Mouse (Mus musculus) neural tube, embryonic 12.5 days (tissue): ENCODE results near the gene Cdc25b. TPM values are rescaled to one million over a fixed set of nuclear protein-coding genes. Genes with fewer than 3 reads are reported as not detected.

Experiments
- ATAC-seq: fragments of 200-750 bp; cut with Nextera tagmentation; 2 replicates; pipeline ENCODE4 v1.8.0; 2017; ENCODE audit warnings: low read depth, mild to moderate bottlenecking, moderate TSS enrichment, moderate library complexity; ENCODE audit not compliant: low FRiP score
- H3K27ac ChIP-seq: fragments of 300-500 bp; sonication (generic); 2 replicates; pipeline ENCODE4 v1.5.1; 2016
- H3K27me3 ChIP-seq: fragments of 300-500 bp; sonication (generic); replicated peaks from 2 replicates; pipeline ENCODE4 v1.6.1; 2016; ENCODE audit warnings: mild to moderate bottlenecking
- H3K36me3 ChIP-seq: fragments of 300-500 bp; sonication (generic); 2 replicates; pipeline ENCODE4 v1.6.1; 2016; ENCODE audit warnings: mild to moderate bottlenecking
- H3K4me1 ChIP-seq: fragments of 300-500 bp; sonication (generic); 2 replicates; pipeline ENCODE4 v1.6.1; 2016
- H3K4me2 ChIP-seq: fragments of 300-500 bp; sonication (generic); replicated peaks from 2 replicates; pipeline ENCODE4 v1.6.1; 2016; ENCODE audit warnings: mild to moderate bottlenecking
- H3K4me3 ChIP-seq: fragments of 300-500 bp; sonication (generic); 2 replicates; pipeline ENCODE4 v1.5.1; 2016
- H3K9ac ChIP-seq: fragments of 300-500 bp; sonication (generic); 2 replicates; pipeline ENCODE4 v1.6.1; 2016; ENCODE audit warnings: mild to moderate bottlenecking
- H3K9me3 ChIP-seq: fragments of 300-500 bp; sonication (generic); 2 replicates; pipeline ENCODE4 v1.6.1; 2016; ENCODE audit warnings: mild to moderate bottlenecking
- WGBS: fragments of 180-500 bp; shearing (Covaris S2); methylation state at CpG from one replicate; pipeline ENCODE4 v1.1.7; 2016; 5-methylcytosine and 5-hydroxymethylcytosine counted together
- polyA plus RNA-seq: library from polyadenylated mRNA; unstranded; fragments of >200 nt; fragmentation: Nextera tagmentation; extraction: Ambion mirVana; gene quantifications from 2 replicates; pipeline ENCODE4 v1.2.1, GENCODE M21; 2016

The Cdc25b gene
- 97.0 and 99.5 TPM in 2 replicates for polyA plus RNA-seq

DNA sequence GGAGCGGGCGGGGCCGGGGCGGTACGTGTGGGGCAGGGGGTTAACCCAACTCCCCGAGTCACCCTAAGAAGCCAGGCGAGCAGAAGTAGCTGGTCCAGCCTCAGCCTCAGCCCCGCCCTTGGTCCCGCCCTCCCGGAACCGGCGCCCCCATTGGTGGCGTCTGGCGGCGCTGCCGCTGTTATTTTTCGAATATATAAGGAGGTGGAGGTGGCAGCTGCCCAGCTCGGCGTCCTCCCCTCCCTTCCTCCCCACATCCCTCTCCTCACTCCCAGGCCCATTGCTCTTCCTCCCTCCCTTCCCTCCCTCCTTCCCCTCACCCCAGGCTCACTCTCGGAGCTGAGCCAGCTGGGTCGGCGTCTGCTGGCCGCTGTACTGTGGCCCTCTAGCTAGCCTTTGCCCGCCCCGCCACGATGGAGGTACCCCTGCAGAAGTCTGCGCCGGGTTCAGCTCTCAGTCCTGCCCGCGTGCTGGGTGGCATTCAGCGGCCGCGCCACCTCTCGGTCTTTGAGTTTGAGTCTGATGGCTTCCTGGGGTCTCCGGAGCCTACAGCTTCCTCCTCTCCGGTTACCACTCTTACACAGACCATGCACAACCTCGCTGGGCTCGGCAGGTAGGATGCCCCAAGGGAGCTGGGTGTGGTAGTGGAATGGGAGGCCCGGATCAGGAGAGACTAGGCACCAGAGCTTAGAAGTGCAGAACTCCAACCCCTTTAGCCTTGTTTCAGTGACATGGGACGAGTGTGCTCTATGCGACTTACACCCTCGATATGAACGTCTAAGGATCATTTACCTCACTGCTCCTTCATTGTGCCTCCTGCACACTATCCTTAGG, at the start of gene Cdc25b, which contains the start of gene Spef1:
Gene Cdc25b (plus strand): TSS at position 179 of the 831 bp plus-strand sequence.
Gene Spef1 (minus strand): TSS at position 512 of the 831 bp plus-strand sequence.
- WGBS = 2% methylated on average over 43 of the region's 43 CpGs
- H3K4me1 ChIP-seq = peaks cover 50% of the 10 kb centered on the region
- ATAC-seq = peak; percentile 72

DNA sequence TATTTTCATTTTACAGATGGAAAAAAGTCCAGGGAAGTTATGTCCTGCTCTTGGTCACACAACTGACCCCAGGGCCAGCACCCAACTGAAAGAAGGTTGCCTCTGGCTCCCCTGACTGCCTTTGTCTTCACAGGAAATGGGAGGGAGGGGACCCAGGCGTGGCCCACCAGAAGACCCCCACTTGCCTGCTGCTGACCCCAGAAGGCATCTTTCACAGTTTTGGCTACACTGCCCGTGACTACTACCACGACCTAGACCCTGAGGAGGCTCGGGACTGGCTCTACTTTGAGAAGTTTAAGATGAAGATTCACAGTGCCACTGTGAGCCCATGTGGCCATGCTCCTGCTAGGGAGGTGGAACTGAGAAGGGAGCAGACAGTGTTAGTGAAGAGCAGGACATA, 48.5 kb upstream of the Cdc25b start:
- Histone ChIP-seq H3K4me3 (no peak overlapping the region), H3K4me1 (peaks cover 4% of the 10 kb centered on the region; the same call in 1 of the 2 replicates), H3K4me2 (no peak overlapping the region), H3K36me3 (peaks cover under 1% of the 10 kb centered on the region; the same call in 1 of the 2 replicates), H3K27ac (no peak overlapping the region), H3K9me3 (no peaks in the 10 kb centered on the region), H3K9ac (no peak overlapping the region), H3K27me3 (no peaks in the 10 kb centered on the region)
- no peak for ATAC-seq
- 85% methylated on average over 4 of the region's 4 CpGs for WGBS

More for the DNA sequence above, at the start of gene Cdc25b, which contains the start of gene Spef1:
- peak within 1 kb of the TSS; percentile 71 for H3K4me3 ChIP-seq
- H3K27me3 ChIP-seq = no peaks in the 10 kb centered on the region
- peak within 1 kb of the TSS; percentile 80 for H3K4me2 ChIP-seq
- H3K36me3 ChIP-seq = no peaks in the 10 kb centered on the region
- H3K27ac ChIP-seq = peak within 1 kb of the TSS; percentile 64
- peak within 1 kb of the TSS; percentile 75 for H3K9ac ChIP-seq
- H3K9me3 ChIP-seq = no peaks in the 10 kb centered on the region

DNA sequence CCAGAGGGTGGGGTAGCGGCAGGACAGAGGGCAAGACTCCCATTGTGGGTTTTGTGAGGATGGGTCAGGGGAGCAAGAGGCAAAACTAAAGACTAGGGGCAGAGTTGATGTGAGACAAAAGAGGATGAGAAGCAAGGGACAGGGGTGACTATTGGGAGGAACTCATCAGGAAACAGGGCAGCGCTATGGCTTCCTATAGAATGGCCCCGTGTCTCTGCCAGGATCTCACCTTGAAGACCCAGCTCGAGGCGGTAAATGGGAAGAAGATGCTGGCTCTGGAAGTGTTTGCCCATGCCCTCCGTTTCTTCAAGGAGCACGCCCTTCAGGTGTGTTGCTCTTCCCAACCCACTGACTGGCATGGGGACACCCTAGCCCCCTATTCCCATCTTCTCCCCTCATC, 48.0 kb upstream of the Cdc25b start:
- no peak for ATAC-seq
- Histone ChIP-seq H3K9ac (no peak overlapping the region), H3K4me3 (no peak overlapping the region), H3K27ac (no peak overlapping the region), H3K9me3 (no peaks in the 10 kb centered on the region), H3K4me2 (no peak overlapping the region), H3K36me3 (peaks cover 5% of the 10 kb centered on the region), H3K27me3 (no peaks in the 10 kb centered on the region), H3K4me1 (peaks cover 4% of the 10 kb centered on the region; the same call in 1 of the 2 replicates)
- 87% methylated on average over 7 of the region's 7 CpGs for WGBS

DNA sequence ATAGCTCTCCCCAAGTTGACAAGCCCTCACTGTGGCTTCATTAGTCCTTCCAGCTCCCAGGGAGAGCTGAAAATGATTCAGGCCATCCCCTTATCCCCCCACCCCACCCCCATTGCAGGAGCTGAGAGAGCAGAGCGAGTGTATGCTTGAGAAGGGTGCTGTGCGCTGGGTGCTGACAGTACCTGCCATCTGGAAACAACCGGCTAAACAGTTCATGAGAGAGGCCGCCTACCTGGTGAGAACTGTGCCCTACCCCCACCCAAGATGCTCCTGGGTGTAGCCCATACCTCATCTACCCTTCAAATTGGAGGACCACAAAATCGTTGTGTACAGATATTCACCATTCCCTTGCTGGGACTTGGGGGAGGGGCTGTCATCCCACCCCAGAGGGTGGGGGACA, 47.5 kb upstream of the Cdc25b start:
- Histone ChIP-seq H3K27ac (no peak overlapping the region), H3K4me1 (peaks cover 4% of the 10 kb centered on the region; the same call in 1 of the 2 replicates), H3K27me3 (no peaks in the 10 kb centered on the region), H3K4me3 (no peak overlapping the region), H3K9ac (no peak overlapping the region), H3K9me3 (no peaks in the 10 kb centered on the region), H3K36me3 (peaks cover 8% of the 10 kb centered on the region), H3K4me2 (no peak overlapping the region)
- ATAC-seq = no peak
- WGBS = 94% methylated on average over 5 of the region's 5 CpGs

DNA sequence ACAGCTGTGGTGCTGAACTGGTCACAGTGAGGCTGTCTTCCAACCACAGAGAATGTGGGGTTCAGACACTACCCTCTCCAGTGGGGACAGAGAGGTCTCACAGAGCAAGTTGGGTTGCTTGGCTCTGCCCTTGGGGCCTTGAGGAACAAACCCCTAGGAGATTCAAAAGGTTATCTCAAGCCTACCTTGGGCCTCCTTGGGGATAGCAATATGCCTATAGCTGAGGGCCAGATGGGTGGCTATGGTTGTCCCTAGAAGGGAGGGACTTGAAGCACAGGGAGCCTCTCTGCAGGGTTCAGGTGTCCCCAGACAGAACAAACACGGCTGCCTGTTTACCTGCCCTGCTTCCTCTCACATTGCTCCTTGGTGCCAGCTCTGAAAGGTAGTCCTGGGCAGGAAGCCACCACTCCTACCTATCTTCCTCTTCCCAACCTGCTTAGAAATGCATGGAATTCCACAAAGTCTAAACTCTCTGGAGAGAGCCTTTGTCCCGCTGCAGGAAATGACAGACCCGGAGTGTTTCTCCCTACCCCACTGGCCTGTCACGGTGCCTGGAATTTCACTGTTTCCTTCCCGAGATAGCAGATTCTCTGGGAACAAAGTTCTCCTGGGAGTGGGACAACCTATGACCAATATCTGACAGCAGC, 46.7 kb upstream of the Cdc25b start:
- no peak overlapping the region for H3K4me3 ChIP-seq
- H3K4me2 ChIP-seq = no peak overlapping the region
- no peak overlapping the region for H3K9ac ChIP-seq
- no peaks in the 10 kb centered on the region for H3K9me3 ChIP-seq
- H3K4me1 ChIP-seq = peaks cover 4% of the 10 kb centered on the region; the same call in 1 of the 2 replicates
- WGBS = 74% methylated on average over 5 of the region's 5 CpGs
- ATAC-seq = no peak
- peaks cover 15% of the 10 kb centered on the region for H3K36me3 ChIP-seq
- no peaks in the 10 kb centered on the region for H3K27me3 ChIP-seq
- H3K27ac ChIP-seq = no peak overlapping the region

DNA sequence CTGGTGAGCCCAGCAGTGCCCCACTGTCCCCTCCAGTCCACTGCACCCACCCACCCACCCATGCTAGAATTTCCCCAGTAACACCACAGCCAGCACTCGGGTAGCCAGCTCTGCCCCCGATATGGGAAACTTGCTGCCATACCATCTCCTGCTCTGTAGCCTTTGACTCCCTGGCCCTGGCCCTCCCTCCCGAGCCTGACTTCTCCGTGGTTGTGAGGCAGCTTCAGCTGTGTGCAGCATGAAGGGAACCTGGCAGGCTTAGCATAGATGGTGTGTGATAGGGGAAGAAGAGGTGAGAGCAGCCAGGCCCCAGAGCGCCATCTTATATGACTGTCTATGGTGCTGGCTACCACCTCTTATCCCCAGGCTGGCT, 46.2 kb upstream of the Cdc25b start:
- WGBS = 82% methylated on average over 5 of the region's 5 CpGs
- H3K9ac ChIP-seq = no peak overlapping the region
- H3K27ac ChIP-seq = no peak overlapping the region
- no peaks in the 10 kb centered on the region for H3K9me3 ChIP-seq
- peaks cover 21% of the 10 kb centered on the region for H3K36me3 ChIP-seq
- H3K4me1 ChIP-seq = peaks cover 4% of the 10 kb centered on the region; the same call in 1 of the 2 replicates
- no peak overlapping the region for H3K4me2 ChIP-seq
- ATAC-seq = no peak
- no peak overlapping the region for H3K4me3 ChIP-seq
- H3K27me3 ChIP-seq = no peaks in the 10 kb centered on the region

DNA sequence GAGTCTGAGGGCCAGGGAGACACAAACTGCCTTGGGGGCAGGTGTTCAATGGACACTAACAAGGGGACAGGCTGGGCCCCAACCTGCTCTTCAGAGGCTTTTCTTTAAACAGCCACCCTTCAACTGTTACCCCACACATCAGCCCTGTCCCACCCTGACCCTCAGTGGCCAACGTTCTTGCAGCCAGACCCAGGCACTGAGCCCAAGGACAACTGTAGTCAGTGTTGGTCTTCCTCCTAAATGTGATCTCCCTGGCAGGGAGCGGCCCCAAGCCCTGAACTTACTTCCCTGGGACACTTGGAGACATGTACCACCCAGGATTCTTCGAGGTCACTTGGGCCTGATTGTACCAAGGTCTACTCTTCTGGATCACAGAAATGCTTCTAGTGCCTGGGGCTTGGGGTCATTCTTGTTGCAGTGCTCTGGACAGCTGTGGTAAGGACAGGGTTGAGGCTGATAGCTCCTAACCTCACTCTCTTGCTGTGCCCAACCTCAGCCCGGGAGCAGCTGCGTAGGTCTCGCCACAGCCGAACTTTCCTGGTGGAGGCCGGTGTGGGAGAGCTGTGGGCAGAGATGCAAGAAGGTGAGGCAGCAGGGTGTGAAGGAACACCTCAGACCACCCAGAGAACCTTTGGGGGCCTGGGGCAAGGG, 45.3 kb upstream of the Cdc25b start:
- no peak for ATAC-seq

DNA sequence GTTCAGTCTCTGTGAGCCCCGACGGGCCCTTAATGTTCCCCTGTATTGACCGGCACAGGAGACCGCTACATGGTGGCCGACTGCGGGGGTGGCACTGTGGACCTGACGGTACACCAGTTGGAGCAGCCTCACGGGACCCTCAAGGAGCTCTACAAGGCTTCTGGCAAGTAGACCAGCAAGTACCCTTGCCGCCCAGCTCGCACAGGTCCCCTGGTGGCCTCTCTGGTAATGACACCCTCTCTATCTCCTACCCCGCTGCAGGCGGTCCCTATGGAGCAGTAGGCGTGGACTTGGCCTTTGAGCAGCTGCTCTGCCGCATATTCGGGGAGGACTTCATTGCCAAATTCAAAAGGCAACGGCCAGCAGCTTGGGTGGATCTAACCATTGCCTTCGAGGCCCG, 44.2 kb upstream of the Cdc25b start:
- 26% methylated on average over 18 of the region's 18 CpGs for WGBS
- Histone ChIP-seq H3K9ac (no peak overlapping the region), H3K9me3 (no peaks in the 10 kb centered on the region), H3K27ac (no peak overlapping the region), H3K36me3 (peaks cover 41% of the 10 kb centered on the region), H3K4me3 (no peak overlapping the region), H3K27me3 (no peaks in the 10 kb centered on the region), H3K4me2 (peak overlapping the region; percentile 23), H3K4me1 (peaks cover 4% of the 10 kb centered on the region; the same call in 1 of the 2 replicates)
- peak; percentile 46; the same call in 1 of the 2 replicates for ATAC-seq

More for the DNA sequence above, 45.3 kb upstream of the Cdc25b start:
- no peaks in the 10 kb centered on the region for H3K27me3 ChIP-seq
- H3K9me3 ChIP-seq = no peaks in the 10 kb centered on the region
- no peak overlapping the region for H3K27ac ChIP-seq
- 92% methylated on average over 8 of the region's 8 CpGs for WGBS
- H3K4me3 ChIP-seq = no peak overlapping the region
- H3K9ac ChIP-seq = no peak overlapping the region
- no peak overlapping the region for H3K4me2 ChIP-seq
- peaks cover 4% of the 10 kb centered on the region; the same call in 1 of the 2 replicates for H3K4me1 ChIP-seq
- H3K36me3 ChIP-seq = peaks cover 30% of the 10 kb centered on the region

DNA sequence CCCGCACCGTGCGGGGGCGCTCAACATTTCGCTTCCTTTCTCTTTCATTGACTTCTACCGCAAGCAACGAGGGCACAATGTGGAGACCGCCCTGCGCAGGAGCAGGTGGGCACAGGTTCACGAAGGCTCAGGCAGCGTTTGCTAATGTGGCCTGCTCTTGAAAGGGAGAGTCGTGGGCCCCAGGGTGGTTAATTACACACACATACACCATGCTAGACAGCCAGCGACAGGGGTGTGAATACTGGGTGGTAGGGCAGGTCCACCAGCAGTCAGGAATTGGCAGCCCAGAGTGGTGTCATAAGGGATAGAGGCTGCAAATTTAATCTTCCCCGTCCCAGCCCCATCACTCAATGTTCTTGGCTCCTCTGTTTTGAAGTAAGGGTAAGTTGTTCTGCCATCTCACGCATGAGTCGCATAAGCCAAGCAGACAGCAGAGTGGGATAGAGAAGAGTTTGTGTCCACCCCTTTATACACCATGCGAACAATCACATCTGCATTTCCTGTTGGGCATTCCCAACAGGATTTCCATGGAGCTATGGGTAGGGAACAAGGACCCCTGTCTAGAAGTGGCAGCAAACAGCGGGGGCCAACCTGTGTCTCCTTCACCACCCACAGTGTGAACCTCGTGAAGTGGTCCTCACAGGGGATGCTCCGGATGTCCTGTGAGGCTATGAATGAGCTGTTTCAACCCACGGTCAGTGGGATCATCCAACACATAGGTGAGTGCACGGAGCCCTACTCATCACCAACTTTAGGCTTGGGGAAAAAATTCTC, 43.6 kb upstream of the Cdc25b start:
- WGBS = 73% methylated on average over 22 of the region's 22 CpGs
- no peak overlapping the region for H3K9ac ChIP-seq
- no peak for ATAC-seq
- H3K4me2 ChIP-seq = peak overlapping the region; percentile 23
- no peak overlapping the region for H3K27ac ChIP-seq
- no peaks in the 10 kb centered on the region for H3K9me3 ChIP-seq
- no peaks in the 10 kb centered on the region for H3K27me3 ChIP-seq
- peaks cover 4% of the 10 kb centered on the region; the same call in 1 of the 2 replicates for H3K4me1 ChIP-seq
- H3K4me3 ChIP-seq = no peak overlapping the region
- H3K36me3 ChIP-seq = peaks cover 47% of the 10 kb centered on the region

DNA sequence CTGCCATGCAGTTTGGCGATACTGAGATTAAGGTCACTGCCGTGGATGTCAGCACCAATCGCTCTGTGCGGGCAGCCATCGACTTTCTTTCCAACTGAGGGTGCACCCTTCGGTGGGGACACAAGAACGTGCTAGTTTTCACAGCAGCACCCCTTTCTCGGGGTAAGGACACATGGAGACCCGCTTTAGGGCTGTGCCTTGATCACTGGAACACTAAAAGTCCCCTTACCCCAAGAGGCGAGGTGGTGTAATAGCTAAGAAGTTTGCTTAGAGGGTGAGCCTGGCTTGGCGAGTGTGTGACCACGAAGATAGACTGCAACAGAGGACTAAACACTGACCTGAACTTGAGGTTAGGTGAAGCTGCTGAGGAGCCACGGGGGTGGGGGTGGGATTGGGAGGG, 41.6 kb upstream of the Cdc25b start:
- no peak overlapping the region for H3K9ac ChIP-seq
- no peak overlapping the region for H3K4me2 ChIP-seq
- peaks cover 4% of the 10 kb centered on the region; the same call in 1 of the 2 replicates for H3K4me1 ChIP-seq
- peaks cover 63% of the 10 kb centered on the region for H3K36me3 ChIP-seq
- H3K9me3 ChIP-seq = no peaks in the 10 kb centered on the region
- no peaks in the 10 kb centered on the region for H3K27me3 ChIP-seq
- ATAC-seq = no peak
- 64% methylated on average over 13 of the region's 13 CpGs for WGBS
- no peak overlapping the region for H3K27ac ChIP-seq
- H3K4me3 ChIP-seq = no peak overlapping the region

DNA sequence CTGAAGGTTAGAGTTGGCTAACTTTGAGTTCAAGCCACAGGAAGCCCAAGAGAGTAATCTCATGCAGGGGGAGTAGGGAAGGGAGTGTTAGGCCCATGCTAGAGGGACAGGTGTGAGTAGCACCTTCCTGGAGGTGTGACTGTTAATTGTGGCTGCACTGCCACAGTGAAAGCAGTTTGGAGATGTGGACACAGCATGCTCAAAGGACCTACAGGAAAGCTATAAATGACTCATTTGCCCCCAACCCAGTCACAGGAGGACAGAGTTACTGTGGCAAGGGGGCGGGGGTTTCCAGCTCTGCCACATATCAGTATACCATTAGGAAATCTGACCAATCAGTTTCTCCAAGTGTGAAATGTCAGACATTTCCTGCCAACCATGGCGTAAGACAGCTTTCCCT, 41.2 kb upstream of the Cdc25b start:
- H3K27me3 ChIP-seq = no peaks in the 10 kb centered on the region
- H3K9ac ChIP-seq = no peak overlapping the region
- peaks cover 63% of the 10 kb centered on the region for H3K36me3 ChIP-seq
- 83% methylated on average over 2 of the region's 2 CpGs for WGBS
- H3K4me1 ChIP-seq = peaks cover 4% of the 10 kb centered on the region; the same call in 1 of the 2 replicates
- no peak for ATAC-seq
- no peaks in the 10 kb centered on the region for H3K9me3 ChIP-seq
- no peak overlapping the region for H3K4me2 ChIP-seq
- H3K4me3 ChIP-seq = no peak overlapping the region
- H3K27ac ChIP-seq = no peak overlapping the region
